Mouse (Mus musculus) lung, postnatal 4 days (tissue): ENCODE results near the gene Brip1.
A peak's percentile ranks its signal among the peaks of the same experiment; 100 is the strongest.

Experiments
- DNase-seq, 2 experiments: peaks; one replicate each; pipeline ENCODE4 v3.0.0; 2021

The Brip1 gene

DNA sequence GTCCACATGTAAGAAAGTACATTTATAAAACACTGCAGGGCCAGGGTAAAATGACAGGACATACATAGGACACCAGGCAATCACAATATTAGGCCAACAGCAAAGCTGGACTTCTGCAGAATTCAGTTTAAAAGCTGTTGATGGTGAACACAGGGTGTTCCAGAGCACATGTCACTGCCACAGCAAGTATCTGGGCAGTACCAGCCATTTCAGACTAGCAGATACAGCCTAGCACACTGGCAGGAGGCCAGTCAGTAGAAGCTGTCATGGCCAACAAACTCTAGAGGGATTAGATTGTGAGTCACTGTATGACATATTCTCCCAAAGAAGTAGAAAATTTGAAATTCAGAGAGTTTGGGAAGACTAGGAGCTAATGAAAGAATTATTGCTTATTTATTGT, 94.4 kb downstream of the Brip1 start:
- DNase-seq, result no peak

DNA sequence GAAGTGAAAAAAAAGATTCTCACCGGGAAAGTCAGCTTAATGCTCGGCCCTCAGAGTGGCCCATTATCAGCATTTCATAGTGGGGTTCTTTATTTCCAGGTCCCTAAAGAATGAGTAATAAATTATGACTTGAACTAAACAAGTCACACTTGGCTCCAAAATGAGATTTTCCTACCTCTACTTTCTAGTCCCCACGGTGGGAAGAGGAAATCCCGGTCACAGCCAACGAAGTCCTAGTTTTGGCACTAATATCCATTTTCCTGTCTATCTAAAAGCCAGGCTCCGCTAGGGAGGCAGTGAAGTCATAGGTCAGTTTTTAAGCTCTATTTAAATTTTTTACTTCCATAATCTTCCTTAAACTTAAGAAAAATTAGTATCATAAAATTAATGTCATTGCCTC, 99.8 kb downstream of the Brip1 start:
- DNase-seq, result no peak

DNA sequence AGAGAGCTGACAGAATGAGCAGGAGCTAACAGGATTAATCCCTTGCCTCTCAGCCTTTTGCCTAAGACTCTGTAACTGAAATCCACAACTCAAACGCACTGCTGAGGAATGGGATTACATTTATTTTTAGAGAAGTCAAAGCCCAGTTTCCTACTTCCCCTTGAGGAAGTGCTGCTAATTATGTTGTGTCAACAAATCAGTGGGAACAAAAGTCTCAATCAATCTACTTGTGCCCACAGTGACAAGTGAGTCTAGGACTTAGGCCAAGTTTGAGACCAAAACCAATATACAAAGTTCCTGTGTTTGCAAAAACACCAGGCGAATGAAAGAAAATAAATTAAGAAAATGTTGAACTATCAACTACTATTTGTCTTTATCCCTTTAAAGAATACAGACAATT, 101.7 kb downstream of the Brip1 start:
- DNase-seq, result no peak

GRCm38 (mm10) chr11:86088815-86089214, 112.2 kb downstream of the Brip1 start:
- no peak for DNase-seq

DNA sequence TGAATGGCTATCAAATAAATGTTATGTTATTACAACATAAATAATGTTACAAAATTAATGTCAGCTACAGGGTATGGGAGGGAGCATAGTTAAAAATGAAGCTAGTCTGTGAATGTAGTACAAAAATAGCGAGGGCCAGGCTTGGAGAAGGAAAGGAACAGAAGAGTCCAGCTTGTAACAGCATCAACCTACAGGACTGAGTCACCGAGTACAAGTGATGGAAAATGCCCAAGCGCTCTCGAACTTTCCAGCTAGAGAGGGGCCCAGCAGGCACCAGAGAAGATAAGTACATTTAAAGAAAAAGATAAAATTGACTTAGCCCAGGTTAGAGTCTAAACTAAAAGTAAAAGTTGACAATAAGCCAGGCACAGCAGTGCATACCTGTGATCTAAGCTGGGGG, 116.5 kb downstream of the Brip1 start:
- DNase-seq, result no peak

DNA sequence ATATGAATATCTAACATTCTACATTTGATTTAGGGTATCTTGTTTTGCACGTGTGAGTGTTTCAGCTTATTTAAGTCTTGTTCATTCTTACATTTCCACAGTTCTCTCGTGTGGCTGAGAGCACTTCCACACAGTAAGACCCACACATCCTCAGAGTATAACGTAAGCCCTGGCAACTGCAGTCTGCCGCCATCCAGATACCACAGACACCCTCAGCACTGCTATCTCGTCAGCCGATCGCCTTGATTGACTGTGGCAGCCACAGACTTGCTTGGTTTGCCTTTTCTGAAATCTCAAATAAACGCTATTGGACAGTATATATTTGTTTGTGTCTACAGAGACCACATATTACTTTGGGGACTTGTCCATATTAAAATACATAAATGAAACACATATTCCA, 123.0 kb downstream of the Brip1 start:
- no peak for DNase-seq

GRCm38 (mm10) chr11:86076966-86077365, 124.0 kb downstream of the Brip1 start:
- DNase-seq, result no peak

- DNase-seq, result no peak
Observed at GRCm38 (mm10) chr11:86076403-86076802, 124.6 kb downstream of the Brip1 start.

DNA sequence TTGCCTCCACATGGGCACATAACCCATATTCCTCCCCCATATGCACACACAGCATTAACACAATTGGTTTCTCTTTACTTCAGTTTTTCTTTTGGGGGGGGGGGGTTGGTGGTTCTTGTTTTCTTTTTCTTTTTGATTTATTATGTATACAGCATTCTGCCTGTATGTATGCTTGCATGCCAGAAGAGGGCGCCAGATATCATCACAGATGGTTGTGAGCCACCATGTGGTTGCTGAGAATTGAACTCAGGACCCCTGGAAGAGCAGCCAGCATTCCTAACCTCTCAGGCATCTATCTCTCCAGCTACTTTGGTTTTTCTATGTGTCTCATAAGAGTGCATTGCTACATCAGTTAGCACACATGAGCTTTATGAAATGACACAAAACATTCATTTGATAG, 125.6 kb downstream of the Brip1 start:
- no peak for DNase-seq

- no peak for DNase-seq
Observed at GRCm38 (mm10) chr11:86068651-86069050, 132.3 kb downstream of the Brip1 start.

DNA sequence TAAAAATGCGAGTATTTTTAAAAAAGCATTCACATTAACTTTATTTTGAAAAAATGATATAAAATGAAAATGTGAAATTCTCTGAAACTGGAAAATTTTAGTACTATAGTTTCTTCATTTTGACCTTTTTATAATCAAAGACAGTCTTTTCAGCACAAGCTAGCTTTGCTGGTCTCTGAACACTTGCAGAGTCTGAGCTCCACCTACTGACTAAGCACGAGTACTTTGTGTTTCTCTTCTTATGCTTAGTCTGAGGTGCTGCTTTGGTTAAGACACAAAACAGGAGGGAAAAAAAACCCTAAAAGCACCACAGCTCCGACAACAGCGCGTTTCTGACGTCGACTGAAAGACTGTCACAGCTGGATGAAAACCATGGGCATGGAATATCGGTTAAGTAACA, 133.8 kb downstream of the Brip1 start:
- DNase-seq, result no peak

GRCm38 (mm10) chr11:86064881-86065280, 136.1 kb downstream of the Brip1 start:
- DNase-seq, result no peak

GRCm38 (mm10) chr11:86061243-86061642, 139.8 kb downstream of the Brip1 start:
- no peak for DNase-seq

DNA sequence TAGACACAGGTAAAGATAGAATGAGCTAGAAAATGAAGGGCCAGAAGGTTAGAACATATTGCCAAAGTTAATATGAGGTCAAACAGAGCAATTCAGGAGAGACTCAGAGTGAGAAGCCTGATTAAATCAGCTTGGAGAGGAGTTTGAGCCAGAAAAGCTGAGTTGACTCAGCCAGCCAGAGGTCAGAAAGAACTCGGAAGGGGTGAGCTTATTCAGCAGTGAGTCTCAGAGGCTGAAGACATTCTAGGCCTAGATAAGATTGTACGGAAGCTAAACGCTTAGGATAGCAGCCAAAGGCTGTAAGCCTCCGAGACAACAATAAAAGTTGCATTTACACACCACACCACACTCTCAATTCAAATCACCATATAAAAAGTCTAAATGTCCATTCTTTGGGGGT, 141.9 kb downstream of the Brip1 start:
- DNase-seq, result no peak

DNA sequence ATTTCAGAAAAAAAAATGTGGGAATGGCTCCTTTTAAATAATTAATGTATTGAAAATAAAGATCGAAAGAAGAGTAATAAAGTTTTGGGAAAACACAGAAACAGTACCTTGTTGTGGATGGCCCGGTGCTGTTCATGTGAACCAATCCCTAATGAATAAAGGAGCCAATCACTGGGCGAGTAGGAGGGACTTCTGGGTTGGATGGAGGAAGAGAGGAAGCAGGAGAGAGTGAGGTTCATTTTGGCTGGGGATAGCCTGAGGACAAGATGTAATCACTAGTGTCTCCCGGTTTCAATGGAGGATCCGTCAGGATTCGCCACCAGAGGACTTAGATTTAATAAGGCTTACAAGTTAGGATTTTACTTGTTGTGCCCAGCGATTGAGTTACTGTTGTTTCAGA, 145.2 kb downstream of the Brip1 start:
- no peak for DNase-seq

- peak in 1 of 2 experiments; percentile 25 for DNase-seq
Observed at GRCm38 (mm10) chr11:86051383-86051782, 149.6 kb downstream of the Brip1 start.

DNA sequence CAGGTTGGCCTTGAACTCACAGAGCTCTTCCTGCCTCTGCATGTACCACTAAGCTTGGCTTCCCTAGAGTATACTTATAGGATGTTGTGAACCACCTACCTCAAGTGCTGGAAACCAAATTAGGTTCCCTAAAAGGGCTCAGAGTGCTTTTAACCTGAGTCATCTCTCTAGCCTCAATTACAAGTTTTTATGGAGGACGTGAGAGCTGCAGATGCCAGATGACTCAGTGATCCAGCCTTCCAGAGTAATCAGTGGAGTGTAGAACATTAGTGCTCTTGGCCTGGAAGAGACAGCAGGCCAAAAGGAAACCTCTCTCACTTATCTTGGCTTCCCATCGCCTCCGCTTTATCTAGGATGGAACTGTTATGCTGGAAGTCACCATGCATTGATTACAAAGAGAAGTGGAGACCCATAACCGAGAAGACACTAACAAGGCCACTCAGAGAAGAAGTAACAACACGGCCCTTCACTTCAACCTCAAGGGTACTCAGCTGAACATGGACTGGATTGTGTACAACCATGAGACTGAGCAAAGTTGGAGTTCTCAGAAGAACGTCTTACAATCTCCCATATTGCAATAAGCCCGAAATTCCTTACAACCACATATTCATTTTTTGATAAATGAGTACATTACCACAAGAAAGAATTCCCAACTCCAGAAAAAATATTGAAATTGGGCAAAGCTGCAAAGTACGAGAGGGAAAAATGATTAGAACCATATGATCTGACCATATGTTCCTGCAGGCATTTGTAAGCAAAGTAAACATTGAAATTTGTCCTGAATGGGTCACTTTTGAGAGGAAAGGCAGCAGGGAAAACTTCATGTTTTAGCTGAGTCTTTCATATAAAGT, 150.3 kb downstream of the Brip1 start:
- no peak for DNase-seq

DNA sequence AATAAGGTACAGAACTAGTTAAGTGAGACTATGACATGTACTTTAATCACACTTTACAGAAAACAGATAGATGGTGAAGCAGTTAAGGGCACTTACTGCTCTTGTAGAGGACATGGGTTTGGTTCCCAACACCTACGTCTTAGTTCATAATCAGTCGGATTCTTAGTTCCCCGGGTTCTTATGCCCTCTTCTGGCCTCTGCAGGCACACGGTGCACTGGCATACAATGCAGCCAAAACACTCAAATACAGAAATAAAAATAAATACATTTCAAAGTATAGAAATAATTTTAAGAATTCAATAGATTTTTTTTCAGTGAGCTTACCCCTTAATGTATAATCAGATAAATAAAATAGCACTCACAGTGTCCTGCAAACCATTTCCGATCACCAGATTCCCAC, 161.0 kb downstream of the Brip1 start:
- no peak for DNase-seq

GRCm38 (mm10) chr11:86039355-86039754, 161.6 kb downstream of the Brip1 start:
- no peak for DNase-seq

DNA sequence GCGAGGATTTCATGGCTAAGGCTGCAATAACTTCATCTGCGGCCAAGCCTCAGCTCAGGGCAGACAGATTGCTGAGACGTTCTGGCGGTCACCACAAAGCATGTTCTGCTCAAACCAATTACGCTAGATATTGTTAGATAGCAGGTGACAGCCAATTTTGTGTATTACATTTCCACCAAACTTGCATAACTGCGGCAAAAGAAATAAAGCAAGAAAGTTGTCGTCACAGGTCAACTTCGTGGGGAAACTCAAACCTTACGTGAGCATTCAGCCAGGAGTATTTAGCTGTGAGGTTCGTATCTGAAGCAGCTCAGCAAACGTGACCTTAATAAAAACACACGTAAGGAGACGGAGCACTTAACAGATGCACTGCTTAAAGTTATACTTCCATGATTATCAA, 162.3 kb downstream of the Brip1 start:
- no peak for DNase-seq

DNA sequence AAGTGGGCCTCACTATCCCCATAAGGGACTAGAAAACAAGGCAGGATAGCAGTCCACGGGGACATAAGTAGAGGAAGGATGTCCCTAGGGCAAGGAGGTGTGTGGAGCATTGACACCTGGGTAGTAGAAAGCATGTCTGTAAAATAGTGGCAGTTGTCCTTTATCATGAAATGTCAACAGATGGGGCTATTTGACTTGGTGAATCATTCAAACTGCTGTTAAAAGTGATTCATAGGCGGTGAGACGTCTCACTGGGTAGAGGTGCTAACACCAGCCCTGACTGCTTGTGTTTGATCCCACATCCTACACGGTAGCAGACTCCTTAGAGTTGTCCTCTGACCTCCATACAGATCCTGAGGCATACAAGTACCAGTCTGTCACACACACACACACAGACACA, 168.1 kb downstream of the Brip1 start:
- DNase-seq, result no peak

DNA sequence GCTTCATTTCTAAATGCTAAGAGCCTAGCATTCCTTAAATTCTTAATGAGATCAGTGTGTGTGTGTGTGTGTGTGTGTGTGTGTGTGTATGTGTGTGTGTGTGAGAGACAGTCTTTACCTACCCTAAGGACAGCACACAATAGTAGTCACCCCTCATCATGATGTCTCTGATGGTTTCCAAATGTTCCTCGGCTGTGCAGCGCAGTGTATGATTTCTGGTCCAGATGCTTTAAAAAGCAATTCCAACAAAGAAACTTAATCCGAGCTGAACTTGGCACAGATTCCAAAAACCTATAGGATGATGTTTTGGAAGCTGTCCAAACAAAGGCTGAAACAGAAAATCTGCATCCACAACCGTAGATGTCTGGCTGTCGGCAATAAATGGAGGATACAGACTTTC, 173.0 kb downstream of the Brip1 start:
- DNase-seq, result no peak

- DNase-seq, result peak in 1 of 2 experiments; percentile 41
Observed at GRCm38 (mm10) chr11:86026556-86027194, 174.3 kb downstream of the Brip1 start.

DNA sequence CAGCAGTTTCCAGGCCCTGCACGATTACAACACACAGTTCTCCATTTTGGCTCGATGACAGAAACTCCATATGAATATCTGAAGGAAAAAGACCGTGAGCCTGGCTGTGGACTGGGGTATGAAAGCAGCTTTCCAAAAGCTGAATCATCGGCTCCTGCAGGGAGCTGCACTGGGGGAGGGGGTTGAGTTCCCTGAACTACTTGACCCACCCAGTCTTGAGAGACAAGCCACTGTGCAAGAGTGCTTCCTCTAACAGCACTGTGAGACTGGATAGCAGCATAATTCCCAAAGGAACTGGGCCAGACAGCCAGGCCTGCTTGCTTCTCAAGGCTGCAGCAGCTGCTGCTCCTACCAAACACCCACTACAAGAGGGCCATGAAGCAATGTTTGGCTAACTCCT, 178.6 kb downstream of the Brip1 start:
- peak; percentile 50 to 85 for DNase-seq

GRCm38 (mm10) chr11:86020033-86020432, 181.0 kb downstream of the Brip1 start:
- no peak for DNase-seq
